Mouse (Mus musculus) heart, adult 2 months (tissue): Measurements from ENCODE around the gene Ncor1.

Experiments
- CTCF ChIP-seq: fragments of 200-600 bp; IDR thresholded peaks from 2 replicates; pipeline ENCODE4 v1.8.1; 2022; ENCODE audit warnings: antibody characterized with exemption, mild to moderate bottlenecking, moderate library complexity
- POLR2A ChIP-seq: fragments of 200-500 bp; IDR thresholded peaks from 2 replicates; pipeline ENCODE4 v1.6.1; 2011; ENCODE audit warnings: mild to moderate bottlenecking, low read depth, low read length, control low read depth; ENCODE audit not compliant: insufficient read depth

DNA sequence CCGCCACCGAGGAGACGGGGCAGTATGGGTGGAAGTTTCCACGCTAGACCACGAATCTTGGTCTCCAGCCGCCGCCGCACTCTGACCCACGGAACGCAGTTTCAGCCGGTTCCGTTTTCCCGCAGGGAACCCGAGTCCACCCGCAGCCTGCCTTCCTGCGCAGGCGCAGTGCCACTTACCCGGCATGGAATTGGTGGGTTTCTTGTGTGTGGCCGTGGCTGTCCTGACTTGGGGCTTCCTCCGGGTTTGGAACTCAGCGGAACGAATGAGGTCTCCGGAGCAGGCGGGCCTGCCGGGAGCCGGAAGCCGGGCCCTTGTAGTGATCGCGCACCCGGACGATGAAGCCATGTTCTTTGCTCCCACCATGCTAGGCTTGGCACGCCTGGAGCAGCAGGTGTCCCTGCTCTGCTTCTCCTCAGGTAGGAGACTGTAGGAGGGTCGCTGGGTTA, at the start of gene Ncor1, which contains the start of gene Pigl:
- TF ChIP-seq POLR2A, result peak; percentile 69
- no peak for TF ChIP-seq CTCF
